Mouse (Mus musculus) forebrain, embryonic 12.5 days (tissue): ENCODE measurements at regions not wholly inside any gene's neighbourhood (a gene's known extent, or its start where the extent isn't known, plus 50 kb on each side); places are given as distances from the start of the nearest gene placed in this dataset.

Experiments used
- ATAC-seq: fragments of 200-750 bp; cut with Nextera tagmentation; 2 replicates; pipeline ENCODE4 v1.8.0; 2017; ENCODE audit warnings: moderate TSS enrichment; ENCODE audit not compliant: low FRiP score
- H3K27ac ChIP-seq: fragments of 300-500 bp; sonication (generic); 2 replicates; pipeline ENCODE4 v1.5.1; 2016; ENCODE audit warnings: mild to moderate bottlenecking
- H3K27me3 ChIP-seq: fragments of 300-500 bp; sonication (generic); 2 replicates; pipeline ENCODE4 v1.6.1; 2016; ENCODE audit warnings: mild to moderate bottlenecking
- H3K36me3 ChIP-seq: fragments of 300-500 bp; sonication (generic); replicated peaks from 2 replicates; pipeline ENCODE4 v1.6.1; 2016; ENCODE audit warnings: mild to moderate bottlenecking
- H3K4me1 ChIP-seq: fragments of 300-500 bp; sonication (generic); 2 replicates; pipeline ENCODE4 v1.6.1; 2016
- H3K4me2 ChIP-seq: fragments of 300-500 bp; sonication (generic); 2 replicates; pipeline ENCODE4 v1.6.1; 2016; ENCODE audit warnings: mild to moderate bottlenecking, moderate library complexity
- H3K4me3 ChIP-seq: fragments of 300-500 bp; sonication (generic); replicated peaks from 2 replicates; pipeline ENCODE4 v1.5.1; 2016; ENCODE audit warnings: mild to moderate bottlenecking
- H3K9ac ChIP-seq: fragments of 300-500 bp; sonication (generic); 2 replicates; pipeline ENCODE4 v1.6.1; 2016; ENCODE audit warnings: mild to moderate bottlenecking
- H3K9me3 ChIP-seq: fragments of 300-500 bp; sonication (generic); 2 replicates; pipeline ENCODE4 v1.6.1; 2016
- WGBS: fragments of 180-500 bp; shearing (Covaris S2); methylation state at CpG from one replicate; pipeline ENCODE4 v1.1.7; 2016; 5-methylcytosine and 5-hydroxymethylcytosine counted together

- 33% methylated on average over 1 of the region's 1 CpGs for WGBS
- Histone ChIP-seq H3K4me3 (no peak overlapping the region), H3K9me3 (no peaks in the 10 kb centered on the region), H3K36me3 (no peaks in the 10 kb centered on the region), H3K27me3 (no peaks in the 10 kb centered on the region), H3K9ac (no peak overlapping the region), H3K27ac (no peak overlapping the region), H3K4me2 (no peak overlapping the region), H3K4me1 (0 out of 2 replicates have a peak, but pooled peaks cover 2% of the 10 kb centered on the region)
- peak; percentile 65; the same call in 1 of the 2 replicates for ATAC-seq
These were observed 268.7 kb upstream of the Xrcc4 start for GRCm38 (mm10) chr13:90358149-90358548.

- Histone ChIP-seq H3K36me3 (no peaks in the 10 kb centered on the region), H3K27ac (no peak overlapping the region), H3K4me2 (no peak overlapping the region), H3K4me3 (no peak overlapping the region), H3K9ac (no peak overlapping the region), H3K4me1 (0 out of 2 replicates have a peak, but pooled peaks cover 2% of the 10 kb centered on the region), H3K27me3 (no peaks in the 10 kb centered on the region), H3K9me3 (no peaks in the 10 kb centered on the region)
- 100% methylated on average over 1 of the region's 1 CpGs for WGBS
- ATAC-seq, result no peak
These were observed 266.2 kb upstream of the Xrcc4 start for GRCm38 (mm10) chr13:90355602-90356001.

- no peak for ATAC-seq
- Histone ChIP-seq H3K27me3 (peaks cover 10% of the 10 kb centered on the region), H3K9me3 (no peaks in the 10 kb centered on the region), H3K4me1 (no peaks in the 10 kb centered on the region), H3K9ac (no peak overlapping the region), H3K36me3 (no peaks in the 10 kb centered on the region), H3K27ac (no peak overlapping the region), H3K4me3 (no peak overlapping the region), H3K4me2 (no peak overlapping the region)
- 80% methylated on average over 4 of the region's 4 CpGs for WGBS
These were observed 253.4 kb upstream of the Xrcc4 start for GRCm38 (mm10) chr13:90342823-90343222.

- WGBS, result 82% methylated on average over 8 of the region's 8 CpGs
- H3K27me3 ChIP-seq, result peaks cover 10% of the 10 kb centered on the region
These were observed 252.3 kb upstream of the Xrcc4 start for GRCm38 (mm10) chr13:90341597-90342212.

GRCm38 (mm10) chr13:90340647-90341160 lies 251.3 kb upstream of the Xrcc4 start:
- H3K4me2 ChIP-seq, result no peak overlapping the region
- H3K9ac ChIP-seq, result no peak overlapping the region
- no peaks in the 10 kb centered on the region for H3K36me3 ChIP-seq
- peaks cover 3% of the 10 kb centered on the region; the same call in 1 of the 2 replicates for H3K4me1 ChIP-seq
- no peak for ATAC-seq
- 70% methylated on average over 2 of the region's 2 CpGs for WGBS
- no peak overlapping the region for H3K4me3 ChIP-seq
- no peaks in the 10 kb centered on the region for H3K9me3 ChIP-seq
- H3K27me3 ChIP-seq, result peaks cover 10% of the 10 kb centered on the region
- H3K27ac ChIP-seq, result no peak overlapping the region

More at GRCm38 (mm10) chr13:90341597-90342212, 252.3 kb upstream of the Xrcc4 start:
- Histone ChIP-seq H3K4me1 (no peaks in the 10 kb centered on the region), H3K27ac (no peak overlapping the region), H3K36me3 (no peaks in the 10 kb centered on the region), H3K9me3 (no peaks in the 10 kb centered on the region), H3K4me2 (no peak overlapping the region), H3K4me3 (no peak overlapping the region), H3K9ac (no peak overlapping the region)
- ATAC-seq, result no peak

GRCm38 (mm10) chr13:90337591-90337990 lies 248.2 kb upstream of the Xrcc4 start:
- no peak for ATAC-seq
- Histone ChIP-seq H3K9me3 (no peaks in the 10 kb centered on the region), H3K4me2 (no peak overlapping the region), H3K9ac (no peak overlapping the region), H3K4me1 (peaks cover 5% of the 10 kb centered on the region; the same call in 1 of the 2 replicates), H3K4me3 (no peak overlapping the region), H3K36me3 (no peaks in the 10 kb centered on the region), H3K27me3 (peaks cover 10% of the 10 kb centered on the region), H3K27ac (no peak overlapping the region)
- 85% methylated on average over 1 of the region's 1 CpGs for WGBS

GRCm38 (mm10) chr13:90335741-90336037 lies 246.3 kb upstream of the Xrcc4 start:
- Histone ChIP-seq H3K4me2 (no peak overlapping the region), H3K4me3 (no peak overlapping the region), H3K36me3 (no peaks in the 10 kb centered on the region), H3K27ac (no peak overlapping the region), H3K9me3 (no peaks in the 10 kb centered on the region), H3K4me1 (peaks cover 5% of the 10 kb centered on the region; the same call in 1 of the 2 replicates), H3K27me3 (peaks cover 8% of the 10 kb centered on the region), H3K9ac (no peak overlapping the region)
- WGBS, result 8% methylated on average over 3 of the region's 3 CpGs
- ATAC-seq, result 0 out of 2 replicates have a peak, but pooled peaks have one; percentile 73

GRCm38 (mm10) chr13:90334934-90335740 lies 245.7 kb upstream of the Xrcc4 start:
- H3K27me3 ChIP-seq, result peaks cover 5% of the 10 kb centered on the region; the same call in 1 of the 2 replicates
- no peak overlapping the region for H3K4me2 ChIP-seq
- H3K27ac ChIP-seq, result no peak overlapping the region
- H3K4me3 ChIP-seq, result no peak overlapping the region
- no peaks in the 10 kb centered on the region for H3K9me3 ChIP-seq
- H3K4me1 ChIP-seq, result peaks cover 5% of the 10 kb centered on the region; the same call in 1 of the 2 replicates
- H3K9ac ChIP-seq, result no peak overlapping the region
- no peaks in the 10 kb centered on the region for H3K36me3 ChIP-seq
- 26% methylated on average over 6 of the region's 6 CpGs for WGBS
- ATAC-seq, result peak; percentile 84; the same call in 1 of the 2 replicates

- Histone ChIP-seq H3K27me3 (peaks cover 10% of the 10 kb centered on the region), H3K27ac (no peak overlapping the region), H3K4me2 (no peak overlapping the region), H3K4me3 (no peak overlapping the region), H3K36me3 (no peaks in the 10 kb centered on the region), H3K9ac (no peak overlapping the region), H3K4me1 (peaks cover 5% of the 10 kb centered on the region; the same call in 1 of the 2 replicates), H3K9me3 (no peaks in the 10 kb centered on the region)
- ATAC-seq, result peak; percentile 43; the same call in 1 of the 2 replicates
These were observed 244.9 kb upstream of the Xrcc4 start for GRCm38 (mm10) chr13:90334286-90334685.

- Histone ChIP-seq H3K4me2 (no peak overlapping the region), H3K27me3 (peaks cover 5% of the 10 kb centered on the region; the same call in 1 of the 2 replicates), H3K9ac (no peak overlapping the region), H3K4me1 (no peaks in the 10 kb centered on the region), H3K9me3 (no peaks in the 10 kb centered on the region), H3K4me3 (no peak overlapping the region), H3K36me3 (no peaks in the 10 kb centered on the region), H3K27ac (no peak overlapping the region)
- no peak for ATAC-seq
- WGBS, result 93% methylated on average over 3 of the region's 3 CpGs
These were observed 235.8 kb upstream of the Xrcc4 start for GRCm38 (mm10) chr13:90325226-90325625.

GRCm38 (mm10) chr13:90313209-90313978 lies 224.0 kb upstream of the Xrcc4 start:
- H3K27me3 ChIP-seq, result no peaks in the 10 kb centered on the region
- H3K27ac ChIP-seq, result no peak overlapping the region
- H3K9ac ChIP-seq, result no peak overlapping the region
- H3K4me3 ChIP-seq, result no peak overlapping the region
- no peaks in the 10 kb centered on the region for H3K36me3 ChIP-seq
- no peak overlapping the region for H3K4me2 ChIP-seq
- no peaks in the 10 kb centered on the region for H3K4me1 ChIP-seq
- H3K9me3 ChIP-seq, result no peaks in the 10 kb centered on the region
- no peak for ATAC-seq
- 84% methylated on average over 9 of the region's 9 CpGs for WGBS

GRCm38 (mm10) chr13:90310482-90310881 lies 221.1 kb upstream of the Xrcc4 start:
- H3K4me1 ChIP-seq, result no peaks in the 10 kb centered on the region
- ATAC-seq, result no peak
- H3K4me2 ChIP-seq, result no peak overlapping the region
- no peak overlapping the region for H3K4me3 ChIP-seq
- H3K27me3 ChIP-seq, result no peaks in the 10 kb centered on the region
- no peaks in the 10 kb centered on the region for H3K36me3 ChIP-seq
- H3K9ac ChIP-seq, result no peak overlapping the region
- H3K9me3 ChIP-seq, result no peaks in the 10 kb centered on the region
- no peak overlapping the region for H3K27ac ChIP-seq
